Mouse (Mus musculus) ES-Bruce4 (cell line): ENCODE data around the gene Srprb. TPM values are rescaled to one million over a fixed set of nuclear protein-coding genes. Genes with fewer than 3 reads are reported as not detected.

Experiments used
- H3K27ac ChIP-seq: 2 replicates; pipeline ENCODE4 v1.5.1; 2012; ENCODE audit warnings: low read length, inconsistent platforms; ENCODE audit not compliant: insufficient read depth
- H3K27me3 ChIP-seq: 2 replicates; pipeline ENCODE4 v1.6.1; 2012; ENCODE audit warnings: mild to moderate bottlenecking, low read length, inconsistent platforms; ENCODE audit not compliant: control insufficient read depth, poor library complexity, insufficient read depth, severe bottlenecking
- H3K36me3 ChIP-seq: 2 replicates; pipeline ENCODE4 v1.6.1; 2012; ENCODE audit warnings: inconsistent platforms, mild to moderate bottlenecking, low read length, moderate library complexity; ENCODE audit not compliant: control insufficient read depth, poor library complexity, insufficient read depth, severe bottlenecking
- H3K4me1 ChIP-seq: one replicate; pipeline ENCODE4 v1.8.1; 2011; ENCODE audit warnings: low read length; ENCODE audit not compliant: control insufficient read depth, insufficient read depth
- H3K4me3 ChIP-seq: 2 replicates; pipeline ENCODE4 v1.5.1; 2011; ENCODE audit warnings: low read depth, mild to moderate bottlenecking, low read length
- H3K9ac ChIP-seq: 2 replicates; pipeline ENCODE4 v1.6.1; 2012; ENCODE audit warnings: low read depth, mild to moderate bottlenecking, inconsistent platforms; ENCODE audit not compliant: poor library complexity, severe bottlenecking
- H3K9me3 ChIP-seq: replicated peaks from 2 replicates; pipeline ENCODE4 v1.6.1; 2012; ENCODE audit warnings: mild to moderate bottlenecking, low read length, inconsistent platforms; ENCODE audit not compliant: control insufficient read depth, poor library complexity, insufficient read depth, severe bottlenecking
- CTCF ChIP-seq: IDR thresholded peaks from one replicate; pipeline ENCODE4 v1.8.1; 2011; ENCODE audit warnings: low read depth, low read length
- EP300 ChIP-seq: IDR thresholded peaks from 2 replicates; pipeline ENCODE4 v1.6.1; 2011; ENCODE audit warnings: low read depth, low read length; ENCODE audit not compliant: insufficient read depth
- POLR2A ChIP-seq: IDR thresholded peaks from one replicate; pipeline ENCODE4 v1.8.1; 2011; ENCODE audit warnings: low read length; ENCODE audit not compliant: insufficient read depth
- polyA plus RNA-seq: library from polyadenylated mRNA; stranded (reverse); fragments of >200 nt; gene quantifications from 2 replicates; pipeline ENCODE4 v1.2.4, GENCODE M21; 2011; ENCODE audit warnings: low read depth; ENCODE audit not compliant: missing spikeins, insufficient read depth, insufficient read length

Srprb gene
- polyA plus RNA-seq, 1 experiment: 26.8 TPM

GRCm38 (mm10) chr9:103234565-103235165 lies 32.7 kb upstream of the Srprb start:
- H3K9me3 ChIP-seq: no peaks in the 10 kb centered on the region; the same call in 1 of the 2 replicates
- H3K27ac ChIP-seq: no peak overlapping the region
- TF ChIP-seq POLR2A (no peak), CTCF (no peak), EP300 (no peak)

GRCm38 (mm10) chr9:103234059-103234458 lies 32.1 kb upstream of the Srprb start:
- Histone ChIP-seq H3K9ac (no peak overlapping the region), H3K4me3 (no peak overlapping the region), H3K4me1 (no peaks in the 10 kb centered on the region), H3K9me3 (no peaks in the 10 kb centered on the region; the same call in 1 of the 2 replicates), H3K27me3 (no peaks in the 10 kb centered on the region), H3K36me3 (no peaks in the 10 kb centered on the region), H3K27ac (no peak overlapping the region)
- TF ChIP-seq EP300: no peak
- no peak for TF ChIP-seq POLR2A
- TF ChIP-seq CTCF: no peak

More at GRCm38 (mm10) chr9:103234565-103235165, 32.7 kb upstream of the Srprb start:
- Histone ChIP-seq H3K36me3 (no peaks in the 10 kb centered on the region), H3K4me1 (no peaks in the 10 kb centered on the region), H3K27me3 (no peaks in the 10 kb centered on the region), H3K9ac (no peak overlapping the region), H3K4me3 (no peak overlapping the region)

- TF ChIP-seq EP300: no peak
- no peak for TF ChIP-seq CTCF
- TF ChIP-seq POLR2A: no peak
- no peak overlapping the region for H3K27ac ChIP-seq
- H3K9me3 ChIP-seq: no peaks in the 10 kb centered on the region; the same call in 1 of the 2 replicates
- H3K27me3 ChIP-seq: no peaks in the 10 kb centered on the region
- no peaks in the 10 kb centered on the region for H3K36me3 ChIP-seq
- no peak overlapping the region for H3K9ac ChIP-seq
- no peaks in the 10 kb centered on the region for H3K4me1 ChIP-seq
- no peak overlapping the region for H3K4me3 ChIP-seq
Observed at GRCm38 (mm10) chr9:103233006-103233395, 31.1 kb upstream of the Srprb start.

GRCm38 (mm10) chr9:103232232-103233005 lies 30.5 kb upstream of the Srprb start:
- H3K27me3 ChIP-seq: no peaks in the 10 kb centered on the region
- no peak overlapping the region for H3K4me3 ChIP-seq
- no peak overlapping the region for H3K27ac ChIP-seq
- no peak overlapping the region for H3K9ac ChIP-seq
- TF ChIP-seq CTCF: no peak
- no peak for TF ChIP-seq EP300
- TF ChIP-seq POLR2A: no peak
- no peaks in the 10 kb centered on the region for H3K4me1 ChIP-seq
- H3K9me3 ChIP-seq: no peaks in the 10 kb centered on the region
- no peaks in the 10 kb centered on the region for H3K36me3 ChIP-seq

GRCm38 (mm10) chr9:103230151-103230951 lies 28.4 kb upstream of the Srprb start, which contains the start of the genes Gm20425 and Trf:
TSS of gene Gm20425 (minus strand) at chr9:103230307.
TSS of gene Trf (minus strand) at chr9:103230444.
- peak within 1 kb of the TSS; percentile 60 for H3K4me3 ChIP-seq
- TF ChIP-seq POLR2A (no peak), CTCF (no peak), EP300 (no peak)
- no peaks in the 10 kb centered on the region for H3K4me1 ChIP-seq
- no peaks in the 10 kb centered on the region for H3K27me3 ChIP-seq
- H3K36me3 ChIP-seq: no peaks in the 10 kb centered on the region
- no peak within 1 kb of the TSS for H3K27ac ChIP-seq
- 0 out of 2 replicates have a peak within 1 kb of the TSS, but pooled peaks have one; percentile 6 for H3K9ac ChIP-seq
- H3K9me3 ChIP-seq: no peaks in the 10 kb centered on the region
